Mouse (Mus musculus) MEL (cell line): Measurements from ENCODE around the gene Cic. TPM values are rescaled to one million over a fixed set of nuclear protein-coding genes. Genes with fewer than 3 reads are reported as not detected.

Experiments
- DNase-seq: peaks from one replicate; pipeline ENCODE4 v3.0.0; 2011; ENCODE audit warnings: low read depth, low spot score
- H3K27ac ChIP-seq: 2 replicates; pipeline ENCODE4 v1.5.1; 2012; ENCODE audit warnings: low read depth, mild to moderate bottlenecking, control low read depth, low read length, moderate library complexity; ENCODE audit not compliant: control insufficient read depth
- H3K27me3 ChIP-seq, 2 experiments: fragments of 150-350 bp in 1 of 2; sonication (generic) in 1 of 2; 2 replicates each; pipeline ENCODE4 v1.6.1; 2012; ENCODE audit warnings: low read length in 2 of 2, mild to moderate bottlenecking in 2 of 2, improper control_type of control experiment in 1 of 2, moderate library complexity in 1 of 2; ENCODE audit not compliant: insufficient read depth in 2 of 2, control insufficient read depth in 1 of 2
- H3K36me3 ChIP-seq, 2 experiments: 2 replicates each; pipeline ENCODE4 v1.6.1; 2012 to 2014; ENCODE audit warnings: low read length in 2 of 2, improper control_type of control experiment in 1 of 2, inconsistent platforms in 1 of 2, mild to moderate bottlenecking in 1 of 2; ENCODE audit not compliant: insufficient read depth in 2 of 2, control insufficient read depth in 1 of 2
- H3K4me1 ChIP-seq, 2 experiments: fragments of 150-350 bp in 1 of 2; sonication (generic) in 1 of 2; 2 replicates each; pipeline ENCODE4 v1.6.1; 2012; ENCODE audit warnings: low read length in 2 of 2, improper control_type of control experiment in 1 of 2, mild to moderate bottlenecking in 1 of 2; ENCODE audit not compliant: insufficient read depth in 2 of 2, control insufficient read depth in 1 of 2
- H3K4me3 ChIP-seq, 2 experiments: fragments of 150-350 bp in 1 of 2; sonication (generic) in 1 of 2; 2 replicates each; pipeline ENCODE4 v1.5.1; 2012; ENCODE audit warnings: low read depth in 2 of 2, low read length in 2 of 2, mild to moderate bottlenecking in 2 of 2, moderate library complexity in 2 of 2, control low read depth in 1 of 2, improper control_type of control experiment in 1 of 2; ENCODE audit not compliant: control insufficient read depth in 1 of 2, insufficient read depth in 1 of 2
- H3K79me2 ChIP-seq: 2 replicates; pipeline ENCODE4 v1.6.1; 2012; ENCODE audit warnings: mild to moderate bottlenecking, low read length, moderate library complexity; ENCODE audit not compliant: control insufficient read depth, poor library complexity, insufficient read depth
- H3K9ac ChIP-seq: 2 replicates; pipeline ENCODE4 v1.6.1; 2012; ENCODE audit warnings: low read depth, mild to moderate bottlenecking, control low read depth, low read length, moderate library complexity; ENCODE audit not compliant: control insufficient read depth, poor library complexity, severe bottlenecking
- H3K9me3 ChIP-seq: fragments of 150-350 bp; sonication (generic); replicated peaks from 2 replicates; pipeline ENCODE4 v1.6.1; 2012; ENCODE audit warnings: mild to moderate bottlenecking, low read length, improper control_type of control experiment, moderate library complexity; ENCODE audit not compliant: insufficient read depth
- CHD1 ChIP-seq: IDR thresholded peaks from 2 replicates; pipeline ENCODE4 v1.6.1; 2012; ENCODE audit warnings: low read depth, mild to moderate bottlenecking, inconsistent platforms, low read length, improper control_type of control experiment
- CTCF ChIP-seq, 3 experiments: IDR thresholded peaks in 2 of 3; conservative IDR thresholded peaks in 1 of 3; 2 replicates each; pipeline ENCODE4 v1.5.1; 2011 to 2012; ENCODE audit warnings: low read length in 3 of 3, low read depth in 2 of 3, mild to moderate bottlenecking in 2 of 3, improper control_type of control experiment in 1 of 3, inconsistent platforms in 1 of 3, mixed read lengths in 1 of 3, moderate library complexity in 1 of 3; ENCODE audit not compliant: control insufficient read depth in 1 of 3, insufficient read depth in 1 of 3, poor library complexity in 1 of 3, severe bottlenecking in 1 of 3
- E2F4 ChIP-seq: IDR thresholded peaks from 2 replicates; pipeline ENCODE4 v1.6.1; 2011; ENCODE audit warnings: low read depth, low read length, improper control_type of control experiment, borderline replicate concordance
- ELF1 ChIP-seq: IDR thresholded peaks from 2 replicates; pipeline ENCODE4 v1.6.1; 2014; ENCODE audit warnings: low read depth, mild to moderate bottlenecking, inconsistent platforms, low read length, improper control_type of control experiment, moderate library complexity
- EP300 ChIP-seq, 2 experiments: IDR thresholded peaks; 2 replicates each; pipeline ENCODE4 v1.6.1; 2011; ENCODE audit warnings: improper control_type of control experiment in 2 of 2, low read length in 2 of 2, low read depth in 1 of 2, mild to moderate bottlenecking in 1 of 2
- ETS1 ChIP-seq: IDR thresholded peaks from 2 replicates; pipeline ENCODE4 v1.6.1; 2012; ENCODE audit warnings: low read depth, mild to moderate bottlenecking, inconsistent platforms, low read length, improper control_type of control experiment, moderate library complexity
- GABPA ChIP-seq: IDR thresholded peaks from 2 replicates; pipeline ENCODE4 v1.6.1; 2012; ENCODE audit warnings: low read depth, mild to moderate bottlenecking, inconsistent platforms, low read length, improper control_type of control experiment, moderate library complexity
- HCFC1 ChIP-seq: IDR thresholded peaks from 2 replicates; pipeline ENCODE4 v1.6.1; 2012; ENCODE audit warnings: low read depth, mild to moderate bottlenecking, inconsistent platforms, low read length, improper control_type of control experiment, moderate library complexity
- JUND ChIP-seq: IDR thresholded peaks from 2 replicates; pipeline ENCODE4 v1.6.1; 2011; ENCODE audit warnings: low read depth, mild to moderate bottlenecking, improper control_type of control experiment, low read length
- KAT2A ChIP-seq: conservative IDR thresholded peaks from 2 replicates; pipeline ENCODE4 v1.6.1; 2012; ENCODE audit warnings: low read depth, low read length, improper control_type of control experiment, inconsistent platforms
- MAX ChIP-seq: IDR thresholded peaks from 2 replicates; pipeline ENCODE4 v1.6.1; 2011; ENCODE audit warnings: low read length, improper control_type of control experiment
- MAZ ChIP-seq: IDR thresholded peaks from 2 replicates; pipeline ENCODE4 v1.6.1; 2012; ENCODE audit warnings: low read depth, mild to moderate bottlenecking, inconsistent platforms, low read length, improper control_type of control experiment
- MEF2A ChIP-seq: IDR thresholded peaks from 2 replicates; pipeline ENCODE4 v1.6.1; 2014; ENCODE audit warnings: low read depth, mild to moderate bottlenecking, inconsistent platforms, low read length, improper control_type of control experiment; ENCODE audit not compliant: poor library complexity, insufficient replicate concordance, severe bottlenecking; ENCODE audit errors: extremely low read depth
- MYB ChIP-seq: IDR thresholded peaks from 2 replicates; pipeline ENCODE4 v1.6.1; 2011; ENCODE audit warnings: mild to moderate bottlenecking, low read depth, low read length, improper control_type of control experiment
- MYC ChIP-seq: IDR thresholded peaks from 2 replicates; pipeline ENCODE4 v1.6.1; 2011; ENCODE audit warnings: low read depth, mild to moderate bottlenecking, low read length, improper control_type of control experiment, moderate library complexity
- NELFE ChIP-seq: IDR thresholded peaks from 2 replicates; pipeline ENCODE4 v1.6.1; 2011; ENCODE audit warnings: low read depth, low read length, improper control_type of control experiment
- POLR2A ChIP-seq, 2 experiments: IDR thresholded peaks; 2 replicates each; pipeline ENCODE4 v1.6.1; 2011 to 2012; ENCODE audit warnings: low read length in 2 of 2, mild to moderate bottlenecking in 2 of 2, control low read depth in 1 of 2, improper control_type of control experiment in 1 of 2, low read depth in 1 of 2, moderate library complexity in 1 of 2; ENCODE audit not compliant: control insufficient read depth in 1 of 2, insufficient read depth in 1 of 2, poor library complexity in 1 of 2
- POLR2AphosphoS5 ChIP-seq: IDR thresholded peaks from 2 replicates; pipeline ENCODE4 v1.6.1; 2012; ENCODE audit warnings: low read depth, borderline replicate concordance, mild to moderate bottlenecking, inconsistent platforms, low read length, moderate library complexity, mixed read lengths
- RAD21 ChIP-seq: IDR thresholded peaks from 2 replicates; pipeline ENCODE4 v1.6.1; 2011; ENCODE audit warnings: mild to moderate bottlenecking, low read depth, low read length, improper control_type of control experiment
- RCOR1 ChIP-seq: IDR thresholded peaks from 2 replicates; pipeline ENCODE4 v1.6.1; 2012; ENCODE audit warnings: low read depth, mild to moderate bottlenecking, inconsistent platforms, low read length, improper control_type of control experiment
- SIN3A ChIP-seq: IDR thresholded peaks from 2 replicates; pipeline ENCODE4 v1.6.1; 2012; ENCODE audit warnings: low read length, improper control_type of control experiment, inconsistent platforms
- SMC3 ChIP-seq: IDR thresholded peaks from 2 replicates; pipeline ENCODE4 v1.6.1; 2011; ENCODE audit warnings: low read depth, low read length, improper control_type of control experiment
- TAL1 ChIP-seq: IDR thresholded peaks from 2 replicates; pipeline ENCODE4 v1.6.1; 2012; ENCODE audit warnings: mild to moderate bottlenecking, inconsistent platforms, low read length, moderate library complexity, mixed read lengths
- TBP ChIP-seq: IDR thresholded peaks from 2 replicates; pipeline ENCODE4 v1.8.0; 2011; ENCODE audit warnings: low read depth, low read length, improper control_type of control experiment
- TCF12 ChIP-seq: IDR thresholded peaks from 2 replicates; pipeline ENCODE4 v1.6.1; 2014; ENCODE audit warnings: low read depth, mild to moderate bottlenecking, inconsistent platforms, low read length, improper control_type of control experiment, moderate library complexity
- UBTF ChIP-seq: IDR thresholded peaks from 2 replicates; pipeline ENCODE4 v1.6.1; 2012; ENCODE audit warnings: low read depth, mild to moderate bottlenecking, inconsistent platforms, low read length, improper control_type of control experiment, moderate library complexity, borderline replicate concordance; ENCODE audit not compliant: insufficient read depth
- ZMIZ1 ChIP-seq: IDR thresholded peaks from 2 replicates; pipeline ENCODE4 v1.6.1; 2012; ENCODE audit warnings: low read depth, mild to moderate bottlenecking, inconsistent platforms, low read length, improper control_type of control experiment, moderate library complexity
- polyA plus RNA-seq, 2 experiments: library from polyadenylated mRNA; stranded (reverse) in 1 of 2; unstranded in 1 of 2; fragments of >175 nt in 1 of 2; fragments of >200 nt in 1 of 2; gene quantifications; 2 replicates each; pipeline versions ENCODE4 v1.2.1 to v1.2.4; 2012; ENCODE audit warnings: low replicate concordance in 2 of 2, low read depth in 1 of 2; ENCODE audit not compliant: insufficient read length in 2 of 2, insufficient read depth in 1 of 2, missing spikeins in 1 of 2
- total RNA-seq: library from RNA; depleted of rRNA; stranded (reverse); fragments of 300-350 nt; gene quantifications from 2 replicates; pipeline ENCODE4 v1.2.3, GENCODE M21; 2012

Cic gene
- total and polyA plus RNA-seq, 3 experiments, result 56.6 to 157 (median 157) TPM

- 0 out of 4 replicates have a peak, but pooled peaks of 1 of the 2 experiments have one; percentile 34 for TF ChIP-seq POLR2A (IDR thresholded peaks at IDR 0.05; ENCODE audit: control insufficient read depth in 1 of 2, insufficient read depth in 1 of 2, low read depth in 1 of 2, low read length in 2 of 2, poor library complexity in 1 of 2)
- no peak for TF ChIP-seq TAL1
- no peak for TF ChIP-seq CHD1
- no peak for TF ChIP-seq SMC3
Measured at GRCm38 (mm10) chr7:25279076-25279860, 11.8 kb downstream of the Cic start (continued).

GRCm38 (mm10) chr7:25279861-25280791 is 12.6 kb downstream of the Cic start:
- peaks cover 35% of the 10 kb centered on the region for H3K79me2 ChIP-seq
- peak; percentile 47 to 63; a peak in 2 of 4 replicates for TF ChIP-seq POLR2A (IDR thresholded peaks at IDR 0.05; ENCODE audit: control insufficient read depth in 1 of 2, insufficient read depth in 1 of 2, low read depth in 1 of 2, low read length in 2 of 2, poor library complexity in 1 of 2)
- TF ChIP-seq TCF12, result peak; percentile 50; the same call in 1 of the 2 replicates
- TF ChIP-seq GABPA, result no peak
- TF ChIP-seq ELF1, result no peak
- no peak for TF ChIP-seq RAD21
- peak; percentile 69 for TF ChIP-seq HCFC1
- TF ChIP-seq SIN3A, result peak; percentile 90
- TF ChIP-seq TBP, result peak; percentile 46
- TF ChIP-seq JUND, result peak; percentile 94
- TF ChIP-seq UBTF, result no peak
- TF ChIP-seq TAL1, result peak; percentile 41
- TF ChIP-seq MYB, result 0 out of 2 replicates have a peak, but pooled peaks have one; percentile 75
- TF ChIP-seq KAT2A, result no peak
- TF ChIP-seq EP300 (IDR thresholded peaks at IDR 0.05; ENCODE audit: low read depth in 1 of 2, low read length in 2 of 2), result peak; percentile 76 to 81
- TF ChIP-seq MAZ, result peak; percentile 96
- TF ChIP-seq ZMIZ1, result no peak
- peak; percentile 62; the same call in 1 of the 2 replicates for TF ChIP-seq MYC
- TF ChIP-seq E2F4, result no peak
- TF ChIP-seq ETS1, result peak; percentile 85
- no peak for TF ChIP-seq POLR2AphosphoS5
- TF ChIP-seq CTCF (IDR thresholded peaks at IDR 0.05 in 2 of 3, conservative IDR thresholded peaks at IDR 0.05 in 1 of 3; ENCODE audit: control insufficient read depth in 1 of 3, insufficient read depth in 1 of 3, low read depth in 2 of 3, low read length in 3 of 3, poor library complexity in 1 of 3, severe bottlenecking in 1 of 3), result no peak
- peak; percentile 76 for TF ChIP-seq NELFE
- peak; percentile 54; the same call in 1 of the 2 replicates for TF ChIP-seq MEF2A
- TF ChIP-seq MAX, result peak; percentile 73
- peak; percentile 73 for TF ChIP-seq RCOR1
- TF ChIP-seq, all 39 proteins: peak for 16
- Histone ChIP-seq H3K4me1 (peaks cover 26 to 50% of the 10 kb centered on the region in 2 experiments), H3K27me3 (no peaks in the 10 kb centered on the region), H3K4me3 (peak overlapping the region; percentile 42 to 44), H3K9ac (peak overlapping the region; percentile 66), H3K36me3 (peaks cover 0 to 47% of the 10 kb centered on the region in 2 experiments; a peak in 3 of 4 replicates), H3K27ac (peak overlapping the region; percentile 94), H3K9me3 (no peaks in the 10 kb centered on the region)
- DNase-seq, result peak; percentile 92
